Mouse (Mus musculus): ENCODE data around the gene Slc2a1. TPM values are rescaled to one million over a fixed set of nuclear protein-coding genes. Genes with fewer than 3 reads are reported as not detected.

Gene Slc2a1
- polyA plus RNA-seq, 1 experiment from 2014 or later: 92.1 TPM

MicroRNAs within 50 kb of the gene (microRNA counts, 519-probe panel; counts per million panel counts)
- microRNA mmu-miR-1957: not detected

Small RNAs within 50 kb of the gene (microRNA-seq; reads per million reads assigned to microRNA genes)
- not detected for gene Mir1957a

Other genes with a start within 250 kb of the Slc2a1 start
- not detected in 2 replicates for gene Olfr1331, start 244.1 kb upstream of the Slc2a1 start, polyA plus RNA-seq (2014; fragmentation: Nextera tagmentation; extraction: Ambion mirVana)
- gene Olfr1330, start 220.1 kb upstream of the Slc2a1 start, polyA plus RNA-seq (2014; fragmentation: Nextera tagmentation; extraction: Ambion mirVana): not detected in 2 replicates
- not detected in 2 replicates for gene Olfr1329, start 191.2 kb upstream of the Slc2a1 start, polyA plus RNA-seq (2014; fragmentation: Nextera tagmentation; extraction: Ambion mirVana)
- not detected in 2 replicates for gene Olfr1328, start 170.1 kb upstream of the Slc2a1 start, polyA plus RNA-seq (2014; fragmentation: Nextera tagmentation; extraction: Ambion mirVana)
- not detected in 2 replicates for gene Lao1, start 147.1 kb upstream of the Slc2a1 start, polyA plus RNA-seq (2014; fragmentation: Nextera tagmentation; extraction: Ambion mirVana)
- 3.2 and 4.9 TPM in 2 replicates for gene Zfp691, start 65.5 kb downstream of the Slc2a1 start, polyA plus RNA-seq (2014; fragmentation: Nextera tagmentation; extraction: Ambion mirVana)
- 0.77 and 2.5 TPM in 2 replicates for gene Ermap, start 81.3 kb downstream of the Slc2a1 start, polyA plus RNA-seq (2014; fragmentation: Nextera tagmentation; extraction: Ambion mirVana)
- gene Svbp, start 86.6 kb downstream of the Slc2a1 start, polyA plus RNA-seq (2014; fragmentation: Nextera tagmentation; extraction: Ambion mirVana): 221 and 251 TPM in 2 replicates
- 0.25 TPM in 1 of 2 replicates, not detected in the other for gene Tmem269, start 109.5 kb downstream of the Slc2a1 start, polyA plus RNA-seq (2014; fragmentation: Nextera tagmentation; extraction: Ambion mirVana)
- gene AU022252, start 124.0 kb downstream of the Slc2a1 start, polyA plus RNA-seq (2014; fragmentation: Nextera tagmentation; extraction: Ambion mirVana): 26.3 and 28.2 TPM in 2 replicates
- gene P3h1, start 124.2 kb downstream of the Slc2a1 start, polyA plus RNA-seq (2014; fragmentation: Nextera tagmentation; extraction: Ambion mirVana): 10.9 and 12.7 TPM in 2 replicates
- 1.1 and 1.4 TPM in 2 replicates for gene Cldn19, start 146.7 kb downstream of the Slc2a1 start, polyA plus RNA-seq (2014; fragmentation: Nextera tagmentation; extraction: Ambion mirVana)
- 1,089 and 1,212 TPM in 2 replicates for gene Ybx1, start 185.9 kb downstream of the Slc2a1 start, polyA plus RNA-seq (2014; fragmentation: Nextera tagmentation; extraction: Ambion mirVana)
- 46.9 and 50.1 TPM in 2 replicates for gene Ppih, start 211.8 kb downstream of the Slc2a1 start, polyA plus RNA-seq (2014; fragmentation: Nextera tagmentation; extraction: Ambion mirVana)

Data from hindbrain, embryonic 14.5 days (tissue).